Mouse (Mus musculus) myocyte (in vitro differentiated cells): ENCODE measurements around the gene Tex44.

Experiments used
- CEBPB ChIP-seq: IDR thresholded peaks from 2 replicates; pipeline ENCODE4 v1.6.1; 2011; ENCODE audit warnings: mild to moderate bottlenecking, moderate library complexity; ENCODE audit not compliant: poor library complexity, insufficient read depth, severe bottlenecking
- MAX ChIP-seq: IDR thresholded peaks from one replicate; pipeline ENCODE4 v1.6.1; 2011; ENCODE audit warnings: low read depth, mild to moderate bottlenecking, control low read depth
- MYOD1 ChIP-seq, 3 experiments: IDR thresholded peaks; one replicate each; pipeline ENCODE4 v1.6.1; 2011; ENCODE audit warnings: control low read depth in 2 of 3, low read depth in 2 of 3, mild to moderate bottlenecking in 2 of 3, moderate library complexity in 1 of 3; ENCODE audit not compliant: insufficient read length in 2 of 3, control insufficient read depth in 1 of 3
- MYOG ChIP-seq, 3 experiments: IDR thresholded peaks; one replicate each; pipeline ENCODE4 v1.6.1; 2011; ENCODE audit warnings: control low read depth in 2 of 3, low read depth in 2 of 3, mild to moderate bottlenecking in 2 of 3; ENCODE audit not compliant: insufficient read length in 2 of 3, control insufficient read depth in 1 of 3, insufficient read depth in 1 of 3
- POLR2A ChIP-seq: IDR thresholded peaks from one replicate; pipeline ENCODE4 v1.6.1; 2011; ENCODE audit warnings: low read depth, mild to moderate bottlenecking, control low read depth, moderate library complexity; ENCODE audit not compliant: insufficient read length
- POLR2AphosphoS2 ChIP-seq: IDR thresholded peaks from one replicate; pipeline ENCODE4 v1.6.1; 2011; ENCODE audit warnings: low read depth, control low read depth; ENCODE audit not compliant: insufficient read length
- SRF ChIP-seq: IDR thresholded peaks from one replicate; pipeline ENCODE4 v1.6.1; 2011; ENCODE audit warnings: low read depth; ENCODE audit not compliant: control insufficient read depth, insufficient read length
- TCF12 ChIP-seq: IDR thresholded peaks from one replicate; pipeline ENCODE4 v1.6.1; 2011; ENCODE audit warnings: mild to moderate bottlenecking, control low read depth; ENCODE audit not compliant: poor library complexity, insufficient read depth, severe bottlenecking
- TCF3 ChIP-seq: IDR thresholded peaks from one replicate; pipeline ENCODE4 v1.6.1; 2011; ENCODE audit warnings: low read depth, control low read depth; ENCODE audit not compliant: insufficient read length
- USF1 ChIP-seq: IDR thresholded peaks from one replicate; pipeline ENCODE4 v1.6.1; 2011; ENCODE audit warnings: low read depth, mild to moderate bottlenecking, control low read depth, moderate library complexity

- TF ChIP-seq TCF12 = no peak
- TF ChIP-seq POLR2A = peak; percentile 70
- peak; percentile 84 for TF ChIP-seq POLR2AphosphoS2
- TF ChIP-seq MYOG (IDR thresholded peaks at IDR 0.05; ENCODE audit: control insufficient read depth in 1 of 3, insufficient read depth in 1 of 3, insufficient read length in 2 of 3, low read depth in 2 of 3) = no peak
- no peak for TF ChIP-seq USF1
- peak; percentile 56 for TF ChIP-seq MAX
- no peak for TF ChIP-seq CEBPB
- peak; percentile 8 for TF ChIP-seq TCF3
- TF ChIP-seq SRF = no peak
- peak in 1 of 3 experiments; percentile 47 for TF ChIP-seq MYOD1 (IDR thresholded peaks at IDR 0.05; ENCODE audit: control insufficient read depth in 1 of 3, insufficient read length in 2 of 3, low read depth in 2 of 3)
These were observed 16.1 kb downstream of the Tex44 start for GRCm38 (mm10) chr1:86441980-86442831.
